Mouse (Mus musculus) forebrain, embryonic 12.5 days (tissue): ENCODE data around the gene Ttll7. TPM values are rescaled to one million over a fixed set of nuclear protein-coding genes. Genes with fewer than 3 reads are reported as not detected.

Experiments
- ATAC-seq: fragments of 200-750 bp; cut with Nextera tagmentation; 2 replicates; pipeline ENCODE4 v1.8.0; 2017; ENCODE audit warnings: moderate TSS enrichment; ENCODE audit not compliant: low FRiP score
- H3K27ac ChIP-seq: fragments of 300-500 bp; sonication (generic); 2 replicates; pipeline ENCODE4 v1.5.1; 2016; ENCODE audit warnings: mild to moderate bottlenecking
- H3K27me3 ChIP-seq: fragments of 300-500 bp; sonication (generic); 2 replicates; pipeline ENCODE4 v1.6.1; 2016; ENCODE audit warnings: mild to moderate bottlenecking
- H3K36me3 ChIP-seq: fragments of 300-500 bp; sonication (generic); replicated peaks from 2 replicates; pipeline ENCODE4 v1.6.1; 2016; ENCODE audit warnings: mild to moderate bottlenecking
- H3K4me1 ChIP-seq: fragments of 300-500 bp; sonication (generic); 2 replicates; pipeline ENCODE4 v1.6.1; 2016
- H3K4me2 ChIP-seq: fragments of 300-500 bp; sonication (generic); 2 replicates; pipeline ENCODE4 v1.6.1; 2016; ENCODE audit warnings: mild to moderate bottlenecking, moderate library complexity
- H3K4me3 ChIP-seq: fragments of 300-500 bp; sonication (generic); replicated peaks from 2 replicates; pipeline ENCODE4 v1.5.1; 2016; ENCODE audit warnings: mild to moderate bottlenecking
- H3K9ac ChIP-seq: fragments of 300-500 bp; sonication (generic); 2 replicates; pipeline ENCODE4 v1.6.1; 2016; ENCODE audit warnings: mild to moderate bottlenecking
- H3K9me3 ChIP-seq: fragments of 300-500 bp; sonication (generic); 2 replicates; pipeline ENCODE4 v1.6.1; 2016
- WGBS: fragments of 180-500 bp; shearing (Covaris S2); methylation state at CpG from one replicate; pipeline ENCODE4 v1.1.7; 2016; 5-methylcytosine and 5-hydroxymethylcytosine counted together
- polyA plus RNA-seq: library from polyadenylated mRNA; unstranded; fragments of >200 nt; fragmentation: Nextera tagmentation; extraction: Ambion mirVana; gene quantifications from 2 replicates; pipeline ENCODE4 v1.2.1, GENCODE M21; 2016

Ttll7 gene
- 5.3 and 6.1 TPM in 2 replicates for polyA plus RNA-seq

DNA sequence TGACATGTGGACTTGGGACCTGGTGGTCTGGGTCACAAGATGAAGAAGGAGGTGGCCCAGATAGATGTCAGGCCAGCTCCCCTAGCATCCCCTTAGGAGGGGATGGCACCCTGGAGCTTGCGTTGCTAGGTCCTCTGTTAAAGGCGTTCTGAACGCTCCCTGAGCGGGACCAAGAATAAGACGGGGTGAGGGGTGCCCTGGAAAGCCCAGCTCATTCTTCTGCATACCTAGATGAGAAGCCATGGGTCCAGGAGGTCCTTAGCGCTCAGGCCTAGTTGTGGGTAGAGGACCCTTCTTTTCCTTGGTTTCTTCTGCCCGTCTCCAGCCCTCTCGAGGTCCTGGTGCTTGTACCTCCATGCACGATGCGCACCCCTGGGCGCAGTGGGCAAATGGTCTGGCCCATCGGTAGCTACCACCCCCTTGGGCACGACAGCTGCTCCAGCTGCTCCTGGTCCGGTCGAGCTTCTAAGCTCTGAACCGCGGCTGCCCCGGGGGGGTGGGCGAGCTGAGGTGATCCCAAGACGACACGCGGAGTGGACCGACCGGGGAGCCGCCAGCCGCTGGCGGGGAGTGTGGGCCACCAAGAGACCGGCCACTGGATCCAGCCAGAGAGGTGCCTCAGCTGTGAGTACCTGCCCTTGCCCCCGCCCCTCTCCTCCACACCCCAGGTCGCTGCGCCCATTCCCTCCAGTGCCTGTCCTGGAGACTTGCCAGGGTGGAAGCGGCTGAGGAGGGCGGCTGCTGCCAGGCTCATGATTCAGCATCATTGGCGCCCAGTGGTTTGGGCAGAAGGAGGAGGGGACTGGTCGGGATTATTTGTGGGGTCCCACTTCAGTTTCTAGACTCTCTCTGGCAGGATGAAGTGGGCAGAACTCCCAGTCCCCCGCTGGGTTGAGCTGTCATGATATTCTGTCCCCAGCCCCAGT lies at the start of gene Ttll7:
TSS of gene Ttll7 (plus strand) at position 402 of the 926 bp plus-strand sequence.
- WGBS, result under 1% methylated on average over 36 of the region's 36 CpGs
- peaks cover 16% of the 10 kb centered on the region for H3K4me1 ChIP-seq
- no peaks in the 10 kb centered on the region for H3K9me3 ChIP-seq
- peak within 1 kb of the TSS; percentile 70 for H3K9ac ChIP-seq
- no peaks in the 10 kb centered on the region for H3K27me3 ChIP-seq
- peak within 1 kb of the TSS; percentile 69 for H3K27ac ChIP-seq
- H3K4me2 ChIP-seq, result peak within 1 kb of the TSS; percentile 69
- peak; percentile 97 for ATAC-seq
- no peaks in the 10 kb centered on the region for H3K36me3 ChIP-seq
- peak within 1 kb of the TSS; percentile 68 for H3K4me3 ChIP-seq

GRCm38 (mm10) chr3:146812041-146812878 lies 39.9 kb upstream of the Ttll7 start:
- no peaks in the 10 kb centered on the region; the same call in 1 of the 2 replicates for H3K27me3 ChIP-seq
- H3K9me3 ChIP-seq, result no peaks in the 10 kb centered on the region
- peak; percentile 72 for ATAC-seq
- H3K9ac ChIP-seq, result peak overlapping the region; percentile 93
- peak overlapping the region; percentile 95 for H3K4me3 ChIP-seq
- peak overlapping the region; percentile 78 for H3K4me2 ChIP-seq
- H3K36me3 ChIP-seq, result no peaks in the 10 kb centered on the region
- under 1% methylated on average over 57 of the region's 60 CpGs for WGBS
- H3K27ac ChIP-seq, result peak overlapping the region; percentile 92
- peaks cover 15% of the 10 kb centered on the region for H3K4me1 ChIP-seq

DNA sequence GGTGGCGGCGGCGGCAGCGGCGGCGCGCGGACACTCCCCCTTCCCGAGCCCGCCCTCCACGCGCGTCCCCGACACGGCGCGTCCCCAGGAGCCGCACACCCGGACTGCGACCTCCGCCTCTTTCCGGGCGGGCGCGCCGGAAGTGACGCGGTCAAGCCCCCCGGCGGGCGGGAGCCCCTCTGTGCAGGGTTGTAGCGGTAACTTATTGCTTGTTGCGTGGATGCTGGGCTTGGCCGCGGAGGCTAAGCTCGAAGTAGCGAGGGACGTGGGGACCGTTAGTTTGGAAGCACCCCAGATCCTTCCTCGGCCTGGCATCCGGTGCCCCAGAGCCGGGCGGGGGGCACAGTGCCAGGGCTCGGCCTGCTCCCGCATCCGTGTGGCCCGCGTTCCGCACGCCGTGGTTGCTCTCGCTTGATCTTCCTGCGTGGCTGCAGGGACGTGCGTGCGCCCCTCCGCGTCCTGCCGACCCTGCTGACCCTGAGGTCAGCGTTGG lies 39.2 kb upstream of the Ttll7 start, which contains the start of gene Prkacb:
TSS of gene Prkacb (minus strand) at position 90 of the 493 bp plus-strand sequence.
- peak within 1 kb of the TSS; percentile 92 for H3K27ac ChIP-seq
- under 1% methylated on average over 43 of the region's 60 CpGs for WGBS

DNA sequence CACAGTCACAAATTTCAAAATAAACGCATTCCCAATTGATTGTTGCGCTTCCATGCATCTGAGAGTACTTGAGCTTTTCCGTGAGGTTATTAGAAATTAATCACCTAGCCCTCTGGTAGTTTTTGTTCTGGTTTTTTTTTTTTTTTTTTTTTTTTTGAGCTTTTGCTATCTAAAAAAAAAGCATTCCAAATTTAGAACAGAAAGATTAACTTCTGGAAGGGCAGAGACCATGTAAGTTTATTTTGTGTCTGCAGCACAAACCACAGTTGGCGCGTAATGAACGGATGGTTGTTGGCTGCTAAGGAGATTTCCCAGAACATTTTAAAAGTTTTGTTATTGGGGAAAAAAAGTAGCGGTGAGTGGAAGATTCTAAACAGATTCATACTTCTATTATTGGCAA lies 38.5 kb upstream of the Ttll7 start:
- H3K4me3 ChIP-seq, result peak overlapping the region; percentile 95
- H3K27me3 ChIP-seq, result no peaks in the 10 kb centered on the region; the same call in 1 of the 2 replicates
- peaks cover 15% of the 10 kb centered on the region for H3K4me1 ChIP-seq
- no peaks in the 10 kb centered on the region for H3K9me3 ChIP-seq
- H3K36me3 ChIP-seq, result no peaks in the 10 kb centered on the region
- H3K9ac ChIP-seq, result peak overlapping the region; percentile 93
- peak overlapping the region; percentile 92; the same call in 1 of the 2 replicates for H3K27ac ChIP-seq
- WGBS, result 62% methylated on average over 7 of the region's 7 CpGs
- peak overlapping the region; percentile 78 for H3K4me2 ChIP-seq
- no peak for ATAC-seq

More for the DNA sequence above, 39.2 kb upstream of the Ttll7 start, which contains the start of gene Prkacb:
- H3K9me3 ChIP-seq, result no peaks in the 10 kb centered on the region
- H3K4me3 ChIP-seq, result peak within 1 kb of the TSS; percentile 95
- ATAC-seq, result peak; percentile 97
- peak within 1 kb of the TSS; percentile 78 for H3K4me2 ChIP-seq
- H3K27me3 ChIP-seq, result no peaks in the 10 kb centered on the region; the same call in 1 of the 2 replicates
- H3K9ac ChIP-seq, result peak within 1 kb of the TSS; percentile 93
- H3K4me1 ChIP-seq, result peaks cover 15% of the 10 kb centered on the region
- H3K36me3 ChIP-seq, result no peaks in the 10 kb centered on the region

DNA sequence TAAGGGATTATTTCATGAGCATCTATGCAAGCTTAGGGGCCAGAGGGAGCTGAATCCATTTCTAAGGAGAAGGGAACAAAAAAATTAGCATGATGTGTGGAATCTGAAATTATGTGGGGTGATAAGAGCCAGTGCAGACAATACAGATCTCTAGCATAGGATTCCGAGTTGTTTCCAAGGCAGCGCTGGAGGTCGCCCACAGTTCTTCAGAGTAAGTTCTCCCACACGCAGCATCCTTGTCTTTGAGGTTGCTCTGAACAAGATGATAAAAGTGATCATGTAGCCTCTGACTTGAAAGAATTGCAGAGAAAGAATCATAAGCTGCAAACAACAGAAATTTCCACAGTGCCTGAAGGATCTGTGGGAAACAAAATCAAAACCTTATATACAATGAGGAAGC lies 31.4 kb upstream of the Ttll7 start:
- no peak overlapping the region for H3K9ac ChIP-seq
- no peak for ATAC-seq
- H3K4me2 ChIP-seq, result no peak overlapping the region
- H3K4me1 ChIP-seq, result no peaks in the 10 kb centered on the region
- H3K27ac ChIP-seq, result no peak overlapping the region
- H3K27me3 ChIP-seq, result peaks cover 6% of the 10 kb centered on the region; the same call in 1 of the 2 replicates
- WGBS, result 90% methylated on average over 4 of the region's 4 CpGs
- no peaks in the 10 kb centered on the region for H3K9me3 ChIP-seq
- H3K36me3 ChIP-seq, result no peaks in the 10 kb centered on the region
- no peak overlapping the region for H3K4me3 ChIP-seq

- H3K36me3 ChIP-seq, result no peaks in the 10 kb centered on the region
- no peaks in the 10 kb centered on the region for H3K4me1 ChIP-seq
- H3K4me3 ChIP-seq, result no peak overlapping the region
- H3K4me2 ChIP-seq, result no peak overlapping the region
- ATAC-seq, result no peak
- WGBS, result 86% methylated on average over 3 of the region's 3 CpGs
- H3K9me3 ChIP-seq, result no peaks in the 10 kb centered on the region
- H3K27ac ChIP-seq, result no peak overlapping the region
- H3K9ac ChIP-seq, result no peak overlapping the region
- no peaks in the 10 kb centered on the region for H3K27me3 ChIP-seq
These were observed 9.4 kb upstream of the Ttll7 start for GRCm38 (mm10) chr3:146842766-146843165.

GRCm38 (mm10) chr3:146843470-146843869 lies 8.7 kb upstream of the Ttll7 start:
- Histone ChIP-seq H3K4me1 (no peaks in the 10 kb centered on the region), H3K27ac (0 out of 2 replicates have a peak overlapping the region, but pooled peaks have one; percentile 9), H3K9me3 (no peaks in the 10 kb centered on the region), H3K36me3 (no peaks in the 10 kb centered on the region), H3K4me2 (no peak overlapping the region), H3K4me3 (no peak overlapping the region), H3K9ac (no peak overlapping the region), H3K27me3 (no peaks in the 10 kb centered on the region)
- no peak for ATAC-seq
- WGBS, result 65% methylated on average over 6 of the region's 6 CpGs

- Histone ChIP-seq H3K36me3 (no peaks in the 10 kb centered on the region), H3K9ac (no peak overlapping the region), H3K9me3 (no peaks in the 10 kb centered on the region), H3K4me2 (no peak overlapping the region), H3K27me3 (no peaks in the 10 kb centered on the region), H3K4me1 (no peaks in the 10 kb centered on the region), H3K4me3 (no peak overlapping the region), H3K27ac (no peak overlapping the region)
- WGBS, result 94% methylated on average over 5 of the region's 5 CpGs
- no peak for ATAC-seq
These were observed 5.9 kb upstream of the Ttll7 start for GRCm38 (mm10) chr3:146846237-146846636.

DNA sequence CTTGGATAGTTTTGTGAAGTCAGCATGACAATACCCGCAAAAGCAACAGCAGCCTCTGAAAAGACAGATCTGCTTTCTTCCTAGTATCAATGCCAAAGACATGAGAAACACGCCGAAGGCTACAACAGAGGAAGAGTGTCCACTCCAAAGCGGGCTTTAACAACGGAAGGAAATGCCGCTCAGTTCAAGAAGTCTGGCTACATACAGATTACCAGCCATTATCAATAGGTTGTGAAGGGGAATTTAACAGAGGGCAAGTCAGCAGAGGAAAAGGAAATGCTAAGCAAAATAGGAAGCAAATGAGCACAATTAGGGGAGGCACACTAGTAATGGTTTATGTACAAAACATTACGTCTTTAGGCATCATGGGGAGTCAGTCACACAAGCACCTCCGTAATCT lies 4.1 kb upstream of the Ttll7 start:
- Histone ChIP-seq H3K9ac (no peak overlapping the region), H3K27ac (no peak overlapping the region), H3K36me3 (no peaks in the 10 kb centered on the region), H3K4me1 (peaks cover 8% of the 10 kb centered on the region), H3K4me2 (no peak overlapping the region), H3K9me3 (no peaks in the 10 kb centered on the region), H3K4me3 (no peak overlapping the region), H3K27me3 (no peaks in the 10 kb centered on the region)
- ATAC-seq, result no peak
- WGBS, result 88% methylated on average over 8 of the region's 8 CpGs

DNA sequence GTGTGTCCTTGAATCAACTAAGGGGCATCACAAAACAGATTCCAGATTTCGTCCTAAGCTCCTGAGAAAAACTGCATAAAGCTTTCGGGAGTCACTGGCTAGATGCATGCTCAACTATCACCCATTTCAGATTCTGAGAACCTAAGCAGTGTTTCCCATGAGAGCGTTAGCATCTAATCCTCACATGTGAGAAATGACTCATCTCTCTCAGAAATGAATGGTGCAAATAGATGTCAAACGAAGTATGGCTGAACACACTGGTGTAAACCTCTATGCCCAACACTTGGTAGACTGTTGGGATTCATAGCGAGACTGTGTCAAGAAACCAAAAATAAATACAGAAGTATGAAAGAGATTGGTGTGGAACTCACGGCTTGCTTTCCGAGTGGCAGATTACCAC lies 2.8 kb upstream of the Ttll7 start:
- H3K9me3 ChIP-seq, result no peaks in the 10 kb centered on the region
- H3K4me2 ChIP-seq, result no peak overlapping the region
- peaks cover 16% of the 10 kb centered on the region for H3K4me1 ChIP-seq
- no peak overlapping the region for H3K9ac ChIP-seq
- H3K27ac ChIP-seq, result no peak overlapping the region
- 93% methylated on average over 7 of the region's 7 CpGs for WGBS
- no peaks in the 10 kb centered on the region for H3K27me3 ChIP-seq
- H3K36me3 ChIP-seq, result no peaks in the 10 kb centered on the region
- no peak overlapping the region for H3K4me3 ChIP-seq
- ATAC-seq, result no peak

- no peak overlapping the region for H3K27ac ChIP-seq
- H3K9me3 ChIP-seq, result no peaks in the 10 kb centered on the region
- no peaks in the 10 kb centered on the region for H3K36me3 ChIP-seq
- no peak overlapping the region for H3K4me2 ChIP-seq
- H3K4me3 ChIP-seq, result no peak overlapping the region
- no peaks in the 10 kb centered on the region for H3K27me3 ChIP-seq
- peaks cover 16% of the 10 kb centered on the region for H3K4me1 ChIP-seq
- no peak overlapping the region for H3K9ac ChIP-seq
- 87% methylated on average over 7 of the region's 7 CpGs for WGBS
- ATAC-seq, result no peak
These were observed 2.4 kb downstream of the Ttll7 start for GRCm38 (mm10) chr3:146854473-146855087.
